Mouse (Mus musculus) limb, embryonic 13.5 days (tissue): Measurements from ENCODE around the gene Tmem94. TPM values are rescaled to one million over a fixed set of nuclear protein-coding genes. Genes with fewer than 3 reads are reported as not detected.
A peak's percentile ranks its signal among the peaks of the same experiment; 100 is the strongest.

Experiments
- ATAC-seq: fragments of 200-750 bp; cut with Nextera tagmentation; 2 replicates; pipeline ENCODE4 v1.8.0; 2017; ENCODE audit warnings: low read depth, moderate number of reproducible peaks, moderate TSS enrichment; ENCODE audit not compliant: low FRiP score
- H3K27ac ChIP-seq: fragments of 300-500 bp; sonication (generic); 2 replicates; pipeline ENCODE4 v1.5.1; 2015; ENCODE audit warnings: inconsistent platforms, mild to moderate bottlenecking, moderate library complexity
- H3K27me3 ChIP-seq: fragments of 300-500 bp; sonication (generic); 2 replicates; pipeline ENCODE4 v1.6.1; 2015; ENCODE audit warnings: mild to moderate bottlenecking, inconsistent platforms
- H3K36me3 ChIP-seq: fragments of 300-500 bp; sonication (generic); 2 replicates; pipeline ENCODE4 v1.6.1; 2015; ENCODE audit warnings: inconsistent platforms, mild to moderate bottlenecking, moderate library complexity
- H3K4me1 ChIP-seq: fragments of 300-500 bp; sonication (generic); 2 replicates; pipeline ENCODE4 v1.6.1; 2015; ENCODE audit warnings: inconsistent platforms
- H3K4me2 ChIP-seq: fragments of 300-500 bp; sonication (generic); replicated peaks from 2 replicates; pipeline ENCODE4 v1.6.1; 2015; ENCODE audit warnings: inconsistent platforms, mild to moderate bottlenecking, moderate library complexity
- H3K4me3 ChIP-seq: fragments of 300-500 bp; sonication (generic); 2 replicates; pipeline ENCODE4 v1.5.1; 2015; ENCODE audit warnings: moderate library complexity, mild to moderate bottlenecking, inconsistent platforms
- H3K9ac ChIP-seq: fragments of 300-500 bp; sonication (generic); 2 replicates; pipeline ENCODE4 v1.6.1; 2015; ENCODE audit warnings: mild to moderate bottlenecking, inconsistent platforms
- H3K9me3 ChIP-seq: fragments of 300-500 bp; sonication (generic); 2 replicates; pipeline ENCODE4 v1.6.1; 2016; ENCODE audit warnings: inconsistent platforms
- WGBS: fragments of 180-500 bp; shearing (Covaris S2); methylation state at CpG from one replicate; pipeline ENCODE4 v1.1.7; 2015; 5-methylcytosine and 5-hydroxymethylcytosine counted together
- polyA plus RNA-seq: library from polyadenylated mRNA; unstranded; fragments of >200 nt; fragmentation: Nextera tagmentation; extraction: Ambion mirVana; gene quantifications from 2 replicates; pipeline ENCODE4 v1.2.1, GENCODE M21; 2015

Tmem94 gene
- polyA plus RNA-seq, 1 experiment from 2014 or later = 31.9 TPM

GRCm38 (mm10) chr11:115827624-115828023, 62.4 kb downstream of the Tmem94 start:
- Histone ChIP-seq H3K4me2 (no peak overlapping the region), H3K9me3 (no peaks in the 10 kb centered on the region), H3K4me1 (peaks cover 41% of the 10 kb centered on the region), H3K9ac (no peak overlapping the region), H3K27me3 (peaks cover 45% of the 10 kb centered on the region), H3K4me3 (no peak overlapping the region), H3K36me3 (peaks cover 4% of the 10 kb centered on the region), H3K27ac (no peak overlapping the region)
- WGBS = 87% methylated on average over 6 of the region's 6 CpGs
- ATAC-seq = no peak

DNA sequence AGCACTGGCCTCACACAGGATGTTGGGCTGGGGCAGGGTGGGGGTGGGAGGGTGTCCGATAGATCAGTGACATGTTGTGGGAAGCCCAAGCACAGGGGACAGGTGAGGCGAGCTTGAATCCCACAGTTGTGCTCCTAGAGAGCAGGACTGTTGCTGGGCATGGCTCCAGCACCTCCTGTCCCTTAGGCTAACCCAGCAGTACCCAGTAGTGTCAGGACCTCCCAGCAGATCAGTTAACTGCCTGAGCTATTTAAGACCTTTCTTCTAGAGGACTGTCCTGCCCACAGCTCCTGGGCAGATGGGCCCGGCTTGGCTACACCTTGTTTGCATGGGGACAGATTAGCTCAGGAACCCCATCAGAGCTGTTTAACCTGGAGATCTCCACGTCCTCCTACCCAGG, 63.8 kb downstream of the Tmem94 start:
- peaks cover 49% of the 10 kb centered on the region for H3K4me1 ChIP-seq

DNA sequence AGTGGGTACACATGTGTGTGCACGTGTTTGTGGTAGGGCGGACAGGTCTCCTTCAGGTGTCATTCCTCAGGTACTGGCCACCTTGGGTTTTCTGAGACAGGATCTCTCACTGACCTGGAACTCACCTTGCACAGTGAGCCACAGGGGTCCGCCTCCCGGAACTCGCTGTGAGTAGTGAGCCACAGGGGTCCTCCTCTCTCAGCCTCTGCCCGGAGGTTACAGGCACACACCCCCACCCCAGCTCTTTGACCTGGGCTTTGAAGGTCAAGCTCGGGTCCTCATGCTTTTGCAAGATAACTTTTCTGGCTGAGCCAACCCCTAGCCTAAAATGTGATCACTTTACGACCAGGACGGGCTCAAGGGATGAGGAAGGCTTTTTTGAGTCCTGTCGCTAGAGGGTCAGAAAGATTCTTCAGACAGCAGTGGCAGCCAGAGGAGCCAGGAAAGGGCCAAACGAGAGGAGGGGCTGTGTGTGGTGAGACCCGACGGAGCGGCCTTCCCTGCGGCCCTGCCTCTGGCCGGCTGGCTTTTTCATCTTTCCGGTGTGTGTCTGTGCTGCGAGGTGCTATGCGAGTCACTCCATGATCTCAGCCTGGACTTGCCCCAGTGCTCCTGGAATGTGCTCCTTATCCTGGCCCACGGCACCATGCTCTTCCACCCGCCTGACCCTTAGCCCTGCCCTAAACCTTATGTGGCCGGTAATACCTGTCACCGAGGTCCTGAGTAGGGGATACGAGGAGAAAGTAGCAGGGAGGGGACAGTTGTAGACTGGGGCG, 65.5 kb downstream of the Tmem94 start:
- H3K4me1 ChIP-seq = peaks cover 47% of the 10 kb centered on the region

More for the DNA sequence above, 63.8 kb downstream of the Tmem94 start:
- Histone ChIP-seq H3K9ac (no peak overlapping the region), H3K9me3 (no peaks in the 10 kb centered on the region), H3K36me3 (no peaks in the 10 kb centered on the region), H3K4me3 (no peak overlapping the region), H3K27ac (no peak overlapping the region), H3K4me2 (no peak overlapping the region), H3K27me3 (peaks cover 45% of the 10 kb centered on the region)
- 52% methylated on average over 4 of the region's 4 CpGs for WGBS
- ATAC-seq = no peak

DNA sequence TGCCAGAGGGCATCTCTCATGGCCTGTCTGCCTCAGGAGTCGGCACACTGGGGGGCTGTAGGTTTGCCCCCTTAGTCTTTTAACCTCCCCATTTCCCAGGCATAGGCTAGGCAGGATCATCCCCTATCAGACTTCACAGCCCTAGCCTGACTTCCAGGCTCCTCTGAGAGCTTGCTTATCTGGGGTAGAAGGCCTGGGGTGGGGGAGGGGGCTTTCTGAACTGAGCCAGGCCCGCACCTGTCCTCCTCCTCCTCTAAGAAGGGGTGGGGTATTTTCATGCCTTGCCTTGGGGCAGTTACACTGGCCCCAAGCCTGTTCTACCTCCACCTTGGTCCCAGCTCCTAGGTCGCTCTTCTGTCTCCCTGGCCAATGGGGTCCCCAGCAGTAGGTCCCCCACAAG, 66.3 kb downstream of the Tmem94 start:
- H3K9me3 ChIP-seq = no peaks in the 10 kb centered on the region
- H3K27ac ChIP-seq = no peak overlapping the region; the same call in 1 of the 2 replicates
- H3K27me3 ChIP-seq = peaks cover 25% of the 10 kb centered on the region
- H3K36me3 ChIP-seq = no peaks in the 10 kb centered on the region
- H3K9ac ChIP-seq = no peak overlapping the region
- WGBS = 34% methylated on average over 3 of the region's 3 CpGs
- peaks cover 47% of the 10 kb centered on the region for H3K4me1 ChIP-seq
- ATAC-seq = no peak
- no peak overlapping the region for H3K4me3 ChIP-seq
- H3K4me2 ChIP-seq = no peak overlapping the region

More for the DNA sequence above, 65.5 kb downstream of the Tmem94 start:
- Histone ChIP-seq H3K27ac (no peak overlapping the region), H3K9ac (no peak overlapping the region), H3K4me3 (no peak overlapping the region), H3K27me3 (peaks cover 30% of the 10 kb centered on the region), H3K9me3 (no peaks in the 10 kb centered on the region), H3K36me3 (no peaks in the 10 kb centered on the region), H3K4me2 (no peak overlapping the region)
- 19% methylated on average over 25 of the region's 25 CpGs for WGBS
- no peak for ATAC-seq

DNA sequence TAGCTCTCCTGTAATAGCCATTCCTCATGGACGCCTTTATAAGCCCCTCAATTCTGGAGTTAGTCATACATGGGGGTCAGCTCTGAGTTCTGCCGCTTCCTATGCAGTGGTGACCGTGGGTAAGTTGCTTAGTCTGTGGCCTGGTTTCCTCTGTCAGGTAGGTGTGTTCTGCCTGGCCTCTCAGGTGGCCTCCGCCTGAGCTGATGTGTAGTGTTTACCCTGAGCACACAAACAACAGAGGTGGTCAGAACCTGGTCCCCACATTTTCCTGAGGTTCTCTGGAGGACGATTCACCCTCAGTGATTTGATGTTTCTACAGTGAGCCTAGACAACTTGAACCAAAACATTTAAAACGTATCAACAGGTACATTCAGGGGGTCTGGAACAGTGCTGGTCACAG, 66.8 kb downstream of the Tmem94 start:
- WGBS = 49% methylated on average over 6 of the region's 6 CpGs
- Histone ChIP-seq H3K27ac (no peak overlapping the region; the same call in 1 of the 2 replicates), H3K4me3 (no peak overlapping the region), H3K4me1 (peaks cover 50% of the 10 kb centered on the region), H3K9ac (no peak overlapping the region), H3K4me2 (no peak overlapping the region), H3K27me3 (peaks cover 22% of the 10 kb centered on the region), H3K36me3 (no peaks in the 10 kb centered on the region), H3K9me3 (no peaks in the 10 kb centered on the region)
- no peak for ATAC-seq

DNA sequence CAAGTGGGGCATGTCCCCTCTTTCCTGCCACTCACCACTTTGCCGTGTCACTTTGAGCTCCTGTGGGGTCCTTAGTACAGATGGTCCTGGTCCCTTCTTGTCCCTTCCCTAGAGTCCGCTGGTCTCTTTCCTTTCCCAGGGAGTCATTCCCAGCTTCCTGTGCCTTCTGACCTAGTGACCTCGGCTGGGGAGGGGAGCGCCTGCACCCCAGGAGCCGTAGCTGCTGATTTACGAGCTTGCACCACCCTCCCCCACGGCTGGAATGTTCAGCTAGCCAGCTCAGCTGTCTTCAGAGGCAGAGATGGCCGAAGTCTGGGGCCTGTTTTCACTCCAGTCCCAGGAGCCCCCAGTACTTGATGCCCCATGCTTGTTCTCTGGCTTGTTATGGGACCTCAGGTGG, 67.3 kb downstream of the Tmem94 start:
- H3K27me3 ChIP-seq = peaks cover 22% of the 10 kb centered on the region
- H3K36me3 ChIP-seq = no peaks in the 10 kb centered on the region
- no peak overlapping the region for H3K27ac ChIP-seq
- no peak overlapping the region for H3K4me3 ChIP-seq
- H3K4me1 ChIP-seq = peaks cover 51% of the 10 kb centered on the region
- no peaks in the 10 kb centered on the region for H3K9me3 ChIP-seq
- H3K9ac ChIP-seq = 0 out of 2 replicates have a peak overlapping the region, but pooled peaks have one; percentile 25
- 0 out of 2 replicates have a peak, but pooled peaks have one; percentile 20 for ATAC-seq
- WGBS = 8% methylated on average over 8 of the region's 8 CpGs
- H3K4me2 ChIP-seq = peak overlapping the region; percentile 23; the same call in 1 of the 2 replicates

- H3K27ac ChIP-seq = peak overlapping the region; percentile 10; the same call in 1 of the 2 replicates
- peaks cover 51% of the 10 kb centered on the region for H3K4me1 ChIP-seq
- H3K36me3 ChIP-seq = no peaks in the 10 kb centered on the region
These were observed 67.8 kb downstream of the Tmem94 start for GRCm38 (mm10) chr11:115833021-115833513.

GRCm38 (mm10) chr11:115834033-115834432, 68.8 kb downstream of the Tmem94 start:
- Histone ChIP-seq H3K27ac (no peak overlapping the region), H3K4me2 (no peak overlapping the region), H3K27me3 (peaks cover 22% of the 10 kb centered on the region), H3K9me3 (no peaks in the 10 kb centered on the region), H3K9ac (peak overlapping the region; percentile 50; the same call in 1 of the 2 replicates), H3K36me3 (no peaks in the 10 kb centered on the region), H3K4me3 (no peak overlapping the region), H3K4me1 (peaks cover 53% of the 10 kb centered on the region)
- WGBS = 50% methylated on average over 6 of the region's 6 CpGs
- no peak for ATAC-seq

More at GRCm38 (mm10) chr11:115833021-115833513, 67.8 kb downstream of the Tmem94 start:
- no peak for ATAC-seq
- WGBS = 12% methylated on average over 8 of the region's 8 CpGs
- H3K9ac ChIP-seq = 0 out of 2 replicates have a peak overlapping the region, but pooled peaks have one; percentile 25
- H3K4me2 ChIP-seq = peak overlapping the region; percentile 23; the same call in 1 of the 2 replicates
- H3K9me3 ChIP-seq = no peaks in the 10 kb centered on the region
- H3K4me3 ChIP-seq = no peak overlapping the region
- H3K27me3 ChIP-seq = peaks cover 22% of the 10 kb centered on the region

GRCm38 (mm10) chr11:115836656-115837395, 71.6 kb downstream of the Tmem94 start:
- 0 out of 2 replicates have a peak, but pooled peaks cover under 1% of the 10 kb centered on the region for H3K27me3 ChIP-seq
- no peak for ATAC-seq
- H3K4me3 ChIP-seq = no peak overlapping the region
- no peaks in the 10 kb centered on the region for H3K9me3 ChIP-seq
- no peak overlapping the region for H3K9ac ChIP-seq
- no peaks in the 10 kb centered on the region for H3K36me3 ChIP-seq
- H3K4me2 ChIP-seq = no peak overlapping the region
- peaks cover 53% of the 10 kb centered on the region for H3K4me1 ChIP-seq
- H3K27ac ChIP-seq = no peak overlapping the region
- 55% methylated on average over 11 of the region's 11 CpGs for WGBS

- H3K27ac ChIP-seq = no peak overlapping the region
- H3K9ac ChIP-seq = no peak overlapping the region
- no peaks in the 10 kb centered on the region for H3K36me3 ChIP-seq
- H3K4me1 ChIP-seq = peaks cover 52% of the 10 kb centered on the region
- 91% methylated on average over 22 of the region's 22 CpGs for WGBS
- no peak overlapping the region for H3K4me2 ChIP-seq
- no peaks in the 10 kb centered on the region for H3K9me3 ChIP-seq
- no peak for ATAC-seq
- H3K4me3 ChIP-seq = no peak overlapping the region
- no peaks in the 10 kb centered on the region for H3K27me3 ChIP-seq
These were observed 72.5 kb downstream of the Tmem94 start for GRCm38 (mm10) chr11:115837606-115838345.

- H3K4me3 ChIP-seq = no peak overlapping the region
- 28% methylated on average over 4 of the region's 4 CpGs for WGBS
- no peak overlapping the region for H3K4me2 ChIP-seq
- peaks cover 40% of the 10 kb centered on the region for H3K4me1 ChIP-seq
- H3K27ac ChIP-seq = no peak overlapping the region
- H3K9ac ChIP-seq = no peak overlapping the region
- ATAC-seq = no peak
- H3K9me3 ChIP-seq = no peaks in the 10 kb centered on the region
- no peaks in the 10 kb centered on the region for H3K36me3 ChIP-seq
- H3K27me3 ChIP-seq = no peaks in the 10 kb centered on the region
These were observed 73.7 kb downstream of the Tmem94 start for GRCm38 (mm10) chr11:115838895-115839311.
